Mouse (Mus musculus): Measurements from ENCODE around the gene Ky. TPM values are rescaled to one million over a fixed set of nuclear protein-coding genes. Genes with fewer than 3 reads are reported as not detected.
A peak's percentile ranks its signal among the peaks of the same experiment; 100 is the strongest.

Gene Ky
- 0.81 and 2.1 TPM in 2 replicates for polyA plus RNA-seq (2012; rRNA removed)

- H3K36me3 ChIP-seq (ENCODE audit: control insufficient read depth, insufficient read depth, low read length), result no peaks in the 10 kb centered on the region
- no peaks in the 10 kb centered on the region for H3K27me3 ChIP-seq (ENCODE audit: control insufficient read depth, insufficient read depth, low read length)
- H3K4me1 ChIP-seq (ENCODE audit: control insufficient read depth, insufficient read depth, insufficient read length, low read length), result peaks cover 11% of the 10 kb centered on the region
- H3K27ac ChIP-seq (ENCODE audit: insufficient read depth, low read depth, low read length), result peak within 1 kb of the TSS; percentile 48; the same call in 1 of the 2 replicates
- TF ChIP-seq POLR2A (IDR thresholded peaks at IDR 0.05; ENCODE audit: low read depth, low read length), result no peak
- no peak for TF ChIP-seq CTCF (IDR thresholded peaks at IDR 0.05; ENCODE audit: extremely low read depth, insufficient read length, insufficient replicate concordance, low read depth, low read length)
- WGBS, result 2% methylated on average over 63 of the region's 63 CpGs
- peak within 1 kb of the TSS; percentile 71 for H3K4me3 ChIP-seq (ENCODE audit: low read depth, low read length)
Observed at GRCm38 (mm10) chr9:102505700-102506585, at the start of gene Ky. Gene Ky, plus strand, starts transcription at chr9:102505750.

DNA sequence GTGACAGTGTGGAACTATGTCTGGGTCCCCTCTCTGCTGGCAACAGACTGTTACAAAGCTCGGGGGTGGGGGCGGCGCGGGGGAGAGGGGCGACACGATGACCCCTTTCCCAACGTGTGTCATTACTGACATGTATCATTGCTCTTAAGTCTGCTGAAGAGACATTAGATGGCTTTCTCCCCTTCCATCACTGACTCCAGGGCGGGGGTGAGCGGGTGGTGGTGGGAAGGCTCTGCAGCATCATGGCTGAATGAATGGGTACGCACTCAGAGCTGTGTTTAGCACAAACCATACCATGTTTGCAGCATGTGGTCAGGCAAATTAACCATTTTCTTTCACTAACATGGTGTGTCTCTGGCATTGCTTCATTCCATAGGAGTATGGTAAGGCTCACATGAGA, 43.3 kb upstream of the Ky start:
- H3K4me3 ChIP-seq (ENCODE audit: low read depth, low read length), result no peak overlapping the region
- H3K27ac ChIP-seq (ENCODE audit: insufficient read depth, low read depth, low read length), result no peak overlapping the region
- no peaks in the 10 kb centered on the region for H3K36me3 ChIP-seq (ENCODE audit: control insufficient read depth, insufficient read depth, low read length)
- no peaks in the 10 kb centered on the region for H3K4me1 ChIP-seq (ENCODE audit: control insufficient read depth, insufficient read depth, insufficient read length, low read length)
- no peaks in the 10 kb centered on the region for H3K27me3 ChIP-seq (ENCODE audit: control insufficient read depth, insufficient read depth, low read length)
- 90% methylated on average over 10 of the region's 10 CpGs for WGBS
- TF ChIP-seq POLR2A (IDR thresholded peaks at IDR 0.05; ENCODE audit: low read depth, low read length), result no peak
- no peak for TF ChIP-seq CTCF (IDR thresholded peaks at IDR 0.05; ENCODE audit: extremely low read depth, insufficient read length, insufficient replicate concordance, low read depth, low read length)

GRCm38 (mm10) chr9:102465044-102465443, 40.5 kb upstream of the Ky start:
- Histone ChIP-seq H3K4me1 (ENCODE audit: control insufficient read depth, insufficient read depth, insufficient read length, low read length) (no peaks in the 10 kb centered on the region), H3K27ac (ENCODE audit: insufficient read depth, low read depth, low read length) (no peak overlapping the region), H3K36me3 (ENCODE audit: control insufficient read depth, insufficient read depth, low read length) (no peaks in the 10 kb centered on the region), H3K27me3 (ENCODE audit: control insufficient read depth, insufficient read depth, low read length) (no peaks in the 10 kb centered on the region), H3K4me3 (ENCODE audit: low read depth, low read length) (no peak overlapping the region)
- WGBS, result 77% methylated on average over 3 of the region's 3 CpGs
- TF ChIP-seq CTCF (IDR thresholded peaks at IDR 0.05; ENCODE audit: extremely low read depth, insufficient read length, insufficient replicate concordance, low read depth, low read length) (no peak), POLR2A (IDR thresholded peaks at IDR 0.05; ENCODE audit: low read depth, low read length) (no peak)

DNA sequence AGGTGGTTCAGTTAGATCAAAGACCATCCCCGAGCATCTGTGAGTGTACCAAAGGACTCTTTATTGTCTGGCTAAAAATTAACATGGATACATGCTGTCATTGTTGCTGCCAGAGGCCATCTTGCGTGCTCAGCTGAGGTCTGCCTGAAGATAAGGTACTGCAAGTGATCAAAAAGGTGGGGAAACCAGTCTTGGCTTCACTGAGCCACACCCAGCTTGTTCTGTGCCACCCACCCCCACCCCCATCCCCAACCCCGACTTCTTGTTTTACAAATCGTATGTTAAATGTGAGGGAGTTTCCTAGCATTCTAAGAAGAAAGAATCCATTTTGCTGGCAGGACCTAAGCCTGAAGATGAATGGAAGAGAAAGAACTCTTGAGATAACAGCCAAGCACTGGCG, 39.8 kb upstream of the Ky start:
- no peaks in the 10 kb centered on the region for H3K27me3 ChIP-seq (ENCODE audit: control insufficient read depth, insufficient read depth, low read length)
- WGBS, result 31% methylated on average over 5 of the region's 5 CpGs
- TF ChIP-seq CTCF (IDR thresholded peaks at IDR 0.05; ENCODE audit: extremely low read depth, insufficient read length, insufficient replicate concordance, low read depth, low read length) (no peak), POLR2A (IDR thresholded peaks at IDR 0.05; ENCODE audit: low read depth, low read length) (no peak)
- no peak overlapping the region for H3K27ac ChIP-seq (ENCODE audit: insufficient read depth, low read depth, low read length)
- no peak overlapping the region for H3K4me3 ChIP-seq (ENCODE audit: low read depth, low read length)
- no peaks in the 10 kb centered on the region for H3K4me1 ChIP-seq (ENCODE audit: control insufficient read depth, insufficient read depth, insufficient read length, low read length)
- no peaks in the 10 kb centered on the region for H3K36me3 ChIP-seq (ENCODE audit: control insufficient read depth, insufficient read depth, low read length)

DNA sequence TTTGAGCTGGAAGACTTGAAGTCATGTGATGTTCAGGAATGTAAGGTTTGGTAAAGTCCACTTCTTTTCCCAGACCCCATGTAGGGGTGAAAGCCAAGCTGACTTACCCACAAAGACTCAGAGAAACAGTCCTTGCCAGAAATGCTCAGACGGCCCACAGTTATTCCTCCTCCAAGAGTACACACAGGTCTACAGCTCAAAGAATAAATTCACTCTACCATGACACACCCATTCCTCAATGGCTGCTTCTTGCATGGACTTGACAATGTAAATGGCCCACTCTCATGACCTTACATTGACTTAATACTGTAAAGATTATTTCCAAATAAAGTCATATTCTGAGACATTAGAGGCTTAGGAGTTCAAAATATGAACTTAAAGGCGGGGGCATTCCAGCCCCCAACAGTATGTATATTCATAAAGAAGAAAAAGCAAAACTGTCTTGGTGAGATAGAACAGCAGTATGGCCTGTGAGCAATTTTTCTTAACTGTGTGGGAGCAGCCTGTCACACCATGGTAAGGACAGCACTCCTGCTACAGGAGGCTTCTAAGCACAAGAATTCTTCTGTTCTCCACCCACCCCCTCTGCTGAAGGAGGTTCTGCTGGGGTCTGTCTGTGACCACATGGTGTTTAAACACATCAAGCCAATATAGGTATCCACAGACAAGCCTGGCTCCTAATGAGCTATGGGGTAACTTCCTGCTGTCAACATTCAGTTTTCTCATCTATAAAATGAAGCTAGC, 35.3 kb upstream of the Ky start:
- Histone ChIP-seq H3K4me3 (ENCODE audit: low read depth, low read length) (no peak overlapping the region), H3K27me3 (ENCODE audit: control insufficient read depth, insufficient read depth, low read length) (no peaks in the 10 kb centered on the region), H3K27ac (ENCODE audit: insufficient read depth, low read depth, low read length) (no peak overlapping the region), H3K4me1 (ENCODE audit: control insufficient read depth, insufficient read depth, insufficient read length, low read length) (no peaks in the 10 kb centered on the region), H3K36me3 (ENCODE audit: control insufficient read depth, insufficient read depth, low read length) (no peaks in the 10 kb centered on the region)
- TF ChIP-seq POLR2A (IDR thresholded peaks at IDR 0.05; ENCODE audit: low read depth, low read length) (no peak), CTCF (IDR thresholded peaks at IDR 0.05; ENCODE audit: extremely low read depth, insufficient read length, insufficient replicate concordance, low read depth, low read length) (no peak)
- 86% methylated on average over 2 of the region's 2 CpGs for WGBS

GRCm38 (mm10) chr9:102477767-102478450, 27.6 kb upstream of the Ky start:
- Histone ChIP-seq H3K27me3 (ENCODE audit: control insufficient read depth, insufficient read depth, low read length) (no peaks in the 10 kb centered on the region), H3K36me3 (ENCODE audit: control insufficient read depth, insufficient read depth, low read length) (no peaks in the 10 kb centered on the region), H3K4me1 (ENCODE audit: control insufficient read depth, insufficient read depth, insufficient read length, low read length) (no peaks in the 10 kb centered on the region), H3K4me3 (ENCODE audit: low read depth, low read length) (no peak overlapping the region), H3K27ac (ENCODE audit: insufficient read depth, low read depth, low read length) (no peak overlapping the region)
- TF ChIP-seq CTCF (IDR thresholded peaks at IDR 0.05; ENCODE audit: extremely low read depth, insufficient read length, insufficient replicate concordance, low read depth, low read length) (no peak), POLR2A (IDR thresholded peaks at IDR 0.05; ENCODE audit: low read depth, low read length) (no peak)
- WGBS, result 58% methylated on average over 6 of the region's 6 CpGs

Measured in small intestine, adult 2 months (tissue).